Mouse (Mus musculus): ENCODE data around the gene Chst3. TPM values are rescaled to one million over a fixed set of nuclear protein-coding genes. Genes with fewer than 3 reads are reported as not detected.
"Not testable (repeated sequence)": the region's sequence is repeated elsewhere in the genome, so short reads cannot be mapped to it uniquely, and the experiment has no call there.

Chst3 gene
- polyA plus RNA-seq, 1 experiment = 1.2 TPM

- no peak for DNase-seq (ENCODE audit: low read depth)
Measured at GRCm38 (mm10) chr10:60234006-60234405, 14.9 kb upstream of the Chst3 start.

GRCm38 (mm10) chr10:60230321-60231088 is 11.4 kb upstream of the Chst3 start:
- peak; percentile 80 for DNase-seq (ENCODE audit: low read depth)

GRCm38 (mm10) chr10:60229113-60229512 is 10.1 kb upstream of the Chst3 start:
- DNase-seq (ENCODE audit: low read depth) = no peak

- no peak for DNase-seq (ENCODE audit: low read depth)
Measured at GRCm38 (mm10) chr10:60227666-60228065, 8.6 kb upstream of the Chst3 start.

- no peak for DNase-seq (ENCODE audit: low read depth)
Measured at GRCm38 (mm10) chr10:60224601-60225000, 5.5 kb upstream of the Chst3 start.

GRCm38 (mm10) chr10:60221571-60222259 is 2.7 kb upstream of the Chst3 start:
- not testable (repeated sequence) for DNase-seq (ENCODE audit: low read depth)

- no peak for DNase-seq (ENCODE audit: low read depth)
Measured at GRCm38 (mm10) chr10:60220607-60221006, 1.5 kb upstream of the Chst3 start.

GRCm38 (mm10) chr10:60220042-60220523 is 1.0 kb upstream of the Chst3 start:
- no peak for DNase-seq (ENCODE audit: low read depth)

- DNase-seq (ENCODE audit: low read depth) = no peak
Measured at GRCm38 (mm10) chr10:60218033-60218590, 948 bp downstream of the Chst3 start.

GRCm38 (mm10) chr10:60216331-60217095 is 2.5 kb downstream of the Chst3 start:
- DNase-seq (ENCODE audit: low read depth) = no peak

- DNase-seq (ENCODE audit: low read depth) = no peak
Measured at GRCm38 (mm10) chr10:60215077-60215960, 3.7 kb downstream of the Chst3 start.

- DNase-seq (ENCODE audit: low read depth) = no peak
Measured at GRCm38 (mm10) chr10:60212589-60213379, 6.3 kb downstream of the Chst3 start.

GRCm38 (mm10) chr10:60211501-60212005 is 7.5 kb downstream of the Chst3 start:
- no peak for DNase-seq (ENCODE audit: low read depth)

- no peak for DNase-seq (ENCODE audit: low read depth)
Measured at GRCm38 (mm10) chr10:60210468-60210867, 8.6 kb downstream of the Chst3 start.

GRCm38 (mm10) chr10:60209237-60209636 is 9.8 kb downstream of the Chst3 start:
- no peak for DNase-seq (ENCODE audit: low read depth)

GRCm38 (mm10) chr10:60207166-60207705 is 11.8 kb downstream of the Chst3 start:
- DNase-seq (ENCODE audit: low read depth) = no peak

- no peak for DNase-seq (ENCODE audit: low read depth)
Measured at GRCm38 (mm10) chr10:60205601-60206241, 13.3 kb downstream of the Chst3 start.

- no peak for DNase-seq (ENCODE audit: low read depth)
Measured at GRCm38 (mm10) chr10:60202785-60203184, 16.3 kb downstream of the Chst3 start.

- no peak for DNase-seq (ENCODE audit: low read depth)
Measured at GRCm38 (mm10) chr10:60200996-60201395, 18.1 kb downstream of the Chst3 start.
